Comparison of ENCODE assay signal across 26 mouse cellular contexts in the genomic region with DNA sequence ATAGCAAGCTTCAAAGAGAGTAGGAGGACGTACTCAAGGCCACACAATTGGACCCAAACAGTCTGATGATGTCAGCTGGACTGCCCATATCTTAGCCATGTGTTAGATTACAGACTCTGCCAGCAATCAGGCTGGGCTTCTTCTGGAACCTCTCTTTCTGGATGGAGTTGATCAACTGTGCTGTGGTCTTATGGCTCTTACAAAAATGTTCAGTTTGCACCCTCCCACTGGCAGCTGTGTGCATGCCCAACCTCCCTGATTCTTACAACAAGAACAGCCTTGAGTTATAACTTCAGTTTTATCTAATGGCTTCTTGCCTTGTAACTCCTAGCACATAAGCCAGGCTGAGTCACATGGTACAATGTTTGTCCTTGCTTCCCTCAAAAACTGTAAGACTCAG. TPM values are rescaled to one million over a fixed set of nuclear protein-coding genes. Genes with fewer than 3 reads are reported as not detected.
A peak's percentile ranks its signal among the peaks of the same experiment; 100 is the strongest.
DNase-seq lines count a peak whose midpoint lies in the region; TF ChIP-seq lines count a peak whose summit lies in the region.
"Had no signal": no experiment of that assay in that cellular context is flagged by ENCODE, and none has a peak within 500 bp of the region (broad histone marks: within the 10 kb centered on the region; RNA-seq: fewer than 3 reads in every experiment).

No protein-coding gene starts in this region.

- TF ChIP-seq POLR2A in testis, adult 2 months (IDR thresholded peaks at IDR 0.05; ENCODE audit: control insufficient read depth, low read depth, low read length) = no peak

- no peak for TF ChIP-seq CTCF in testis, adult 2 months (IDR thresholded peaks at IDR 0.05; ENCODE audit: control insufficient read depth, insufficient read depth, insufficient replicate concordance, low read depth, low read length)

- peak overlapping the region; percentile 53; the same call in 1 of the 2 replicates for H3K27ac ChIP-seq in testis, adult 2 months (ENCODE audit: control insufficient read depth, insufficient read depth, low read depth, low read length)
- H3K27ac ChIP-seq: embryonic facial prominence, embryonic 10.5 days; embryonic facial prominence, embryonic 13.5 days; forebrain, embryonic 12.5 days; forebrain, embryonic 15.5 days; heart, adult 2 months; heart, embryonic 10.5 days; heart, embryonic 13.5 days; hindbrain, embryonic 12.5 days; hindbrain, embryonic 15.5 days had no signal

- H3K4me1 ChIP-seq in testis, adult 2 months (ENCODE audit: control insufficient read depth, insufficient read depth, low read length) = no peaks in the 10 kb centered on the region; the same call in 1 of the 2 replicates
- H3K4me1 ChIP-seq: embryonic facial prominence, embryonic 10.5 days; embryonic facial prominence, embryonic 13.5 days; forebrain, embryonic 12.5 days; forebrain, embryonic 15.5 days; heart, embryonic 10.5 days; heart, embryonic 13.5 days; hindbrain, embryonic 12.5 days; hindbrain, embryonic 15.5 days had no signal

- H3K4me3 ChIP-seq in testis, adult 2 months (ENCODE audit: control insufficient read depth, low read depth, low read length) = no peak overlapping the region
- H3K4me3 ChIP-seq: embryonic facial prominence, embryonic 10.5 days; embryonic facial prominence, embryonic 13.5 days; erythroblast, embryonic 14.5 days; forebrain, embryonic 12.5 days; forebrain, embryonic 15.5 days; heart, adult 2 months; heart, embryonic 10.5 days; heart, embryonic 13.5 days; hindbrain, embryonic 12.5 days; hindbrain, embryonic 15.5 days had no signal

- H3K27me3 ChIP-seq in testis, adult 2 months (ENCODE audit: control insufficient read depth, insufficient read depth, low read length) = no peaks in the 10 kb centered on the region
- H3K27me3 ChIP-seq: embryonic facial prominence, embryonic 13.5 days; forebrain, embryonic 12.5 days; forebrain, embryonic 15.5 days had no signal

- no peaks in the 10 kb centered on the region for H3K36me3 ChIP-seq in testis, adult 2 months (ENCODE audit: control insufficient read depth, insufficient read depth, low read length)
- H3K36me3 ChIP-seq: embryonic facial prominence, embryonic 10.5 days; embryonic facial prominence, embryonic 13.5 days; forebrain, embryonic 12.5 days; forebrain, embryonic 15.5 days; G1E; heart, embryonic 10.5 days; heart, embryonic 13.5 days; hindbrain, embryonic 12.5 days; hindbrain, embryonic 15.5 days had no signal

- intact Hi-C loops in heart, postnatal 36 days (cut with DNase I) = no loop called here

- DNase-seq in adrenal gland, adult (ENCODE audit: inconsistent age in 2 of 2, low spot score in 1 of 2) = peak; percentile 39 to 77
- no peak for DNase-seq in adrenal gland, adult 8-10 months
- DNase-seq in heart, adult 11 months = peak; percentile 64
- DNase-seq in heart, postnatal 36 days = no peak
- DNase-seq in testis, postnatal 10 days (ENCODE audit: low spot score) = no peak
- DNase-seq in B cell, adult 2 months = no peak
- DNase-seq: cerebellum, adult 11-12 months; cerebellum, adult 8-10 months; cerebellum, postnatal 10 days; cerebellum, postnatal 36 days; embryo, embryonic 11 days; gastrocnemius, postnatal 25 days; heart, adult 2 months; heart, postnatal 14 days had no signal

RNA-seq across cellular contexts. Expression of gene Fopnl, which starts 11.0 kb away (rescaled TPM):
- 10 to 100 TPM; 58.9 to 66.4 (median 62.7) TPM for total RNA-seq in adrenal gland, adult 8-10 months (2022)
- 10 to 100 TPM; 58.7 to 69.8 TPM for total RNA-seq in heart, postnatal 36 days (2021)
- polyA plus RNA-seq in testis, adult 2 months (2012; rRNA removed) = 25.5 and 28.5 TPM in 2 replicates

RNA-seq across cellular contexts. Expression of gene Abcc1, which starts 33.2 kb away (rescaled TPM):
- 10 to 100 TPM; 20.7 to 36.7 (median 28.5) TPM for total RNA-seq in adrenal gland, adult 8-10 months (2022)
- 10 to 100 TPM; 23.5 to 24.5 TPM for total RNA-seq in heart, postnatal 36 days (2021)
- 22.5 and 31.1 TPM in 2 replicates for polyA plus RNA-seq in testis, adult 2 months (2012; rRNA removed)

RNA-seq across cellular contexts. Expression of gene Myh11, which starts 37.0 kb away (rescaled TPM):
- total RNA-seq in adrenal gland, adult 8-10 months (2022) = 1 to 10 TPM; 4.4 to 5.6 (median 5.1) TPM
- total RNA-seq in heart, postnatal 36 days (2021) = 10 to 100 TPM; 25.4 to 28.1 TPM
- 8.4 and 22.6 TPM in 2 replicates for polyA plus RNA-seq in testis, adult 2 months (2012; rRNA removed)
- total RNA-seq: hematopoietic stem cell, adult 5-6 weeks had no signal

Comparison
In these comparisons a context has a peak if more than half of its experiments do, and no peak if none do; other contexts are left out.
1. DNase-seq: peak in adrenal gland, adult (2 of 2) and heart, adult 11 months (single experiment); none in adrenal gland, adult 8-10 months (single experiment), heart, postnatal 36 days (0 of 2), testis, postnatal 10 days (single experiment) and B cell, adult 2 months (0 of 2).
2. RNA of gene Myh11, which starts 37.0 kb away (total RNA-seq): 25.4 to 28.1 TPM in heart, postnatal 36 days; 4.4 to 5.6 TPM in adrenal gland, adult 8-10 months; every median in the first group is over 4 times any median in the second.